Mouse (Mus musculus): Measurements from ENCODE around the gene Fis1.
"Not testable (repeated sequence)": the region's sequence is repeated elsewhere in the genome, so short reads cannot be mapped to it uniquely, and the experiment has no call there.

The Fis1 gene

DNA sequence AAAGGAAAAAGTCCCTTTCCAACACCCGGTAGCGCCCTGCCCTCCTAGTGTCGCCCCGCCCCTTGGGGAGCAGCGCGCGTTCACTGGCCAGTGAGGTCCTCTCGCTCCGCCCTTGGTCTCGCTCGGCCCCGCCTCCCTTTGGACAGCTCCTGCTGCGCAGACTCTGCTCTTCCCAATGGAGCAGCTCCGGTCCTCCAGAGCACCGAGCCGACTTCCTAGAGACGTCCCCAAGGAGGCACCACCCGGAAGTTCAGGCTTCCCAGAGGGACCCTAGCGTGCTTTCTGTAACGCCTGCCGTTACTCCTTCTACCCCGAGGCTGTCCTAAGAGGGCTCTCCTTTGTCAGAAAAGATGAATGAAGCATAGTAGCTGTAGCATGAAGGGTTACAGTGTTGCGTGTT lies at the start of gene Fis1:
TSS of gene Fis1 (plus strand) at position 261 of the 400 bp plus-strand sequence.
- peak; percentile 64 for DNase-seq (ENCODE audit: low spot score)

GRCm38 (mm10) chr5:136904621-136905020 lies 48.5 kb upstream of the Fis1 start:
- no peak for DNase-seq (ENCODE audit: low spot score)

DNA sequence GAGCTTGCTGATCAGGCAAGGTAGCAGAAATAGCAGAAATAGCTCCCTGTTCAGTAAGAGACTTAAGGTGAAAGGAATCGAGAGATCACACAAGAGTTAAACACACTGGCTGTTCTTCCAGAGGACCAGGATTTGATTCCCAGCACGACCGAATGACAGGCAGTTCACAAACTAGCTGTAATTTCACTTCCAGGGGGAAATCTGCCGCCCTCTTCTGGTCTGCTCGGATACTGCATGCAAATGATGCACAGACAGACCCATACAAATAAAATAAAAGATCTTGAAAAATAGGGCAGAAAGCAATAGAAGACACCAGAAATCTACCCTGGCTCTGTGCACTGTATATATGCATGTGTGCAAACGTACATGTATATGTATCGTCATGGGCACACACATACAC lies 47.4 kb upstream of the Fis1 start:
- peak; percentile 25 for DNase-seq (ENCODE audit: low spot score)

DNA sequence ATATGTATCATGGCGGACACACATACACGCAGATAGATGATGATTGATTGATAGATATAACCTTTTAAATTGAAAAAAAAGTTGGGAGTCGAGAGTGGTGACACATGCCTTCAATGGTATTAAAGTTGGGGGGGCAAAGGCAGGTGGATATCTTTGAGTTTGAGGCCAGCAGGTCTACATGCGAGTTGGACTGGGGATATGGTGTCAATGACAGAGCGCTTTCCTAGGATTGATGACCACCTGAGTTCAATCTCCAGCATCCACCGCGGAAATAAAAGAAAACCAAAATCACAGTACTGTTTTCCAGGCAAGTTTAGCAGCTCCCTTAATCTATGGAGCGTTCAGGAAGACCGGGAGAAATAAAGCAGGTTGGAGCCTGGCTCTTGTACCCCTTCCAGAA lies 45.5 kb upstream of the Fis1 start:
- no peak for DNase-seq (ENCODE audit: low spot score)

- DNase-seq (ENCODE audit: low spot score) = peak; percentile 68
These were observed 44.9 kb upstream of the Fis1 start, which contains the start of gene Ift22 for GRCm38 (mm10) chr5:136907991-136908857. TSS of gene Ift22 (plus strand) at chr5:136908150.

DNA sequence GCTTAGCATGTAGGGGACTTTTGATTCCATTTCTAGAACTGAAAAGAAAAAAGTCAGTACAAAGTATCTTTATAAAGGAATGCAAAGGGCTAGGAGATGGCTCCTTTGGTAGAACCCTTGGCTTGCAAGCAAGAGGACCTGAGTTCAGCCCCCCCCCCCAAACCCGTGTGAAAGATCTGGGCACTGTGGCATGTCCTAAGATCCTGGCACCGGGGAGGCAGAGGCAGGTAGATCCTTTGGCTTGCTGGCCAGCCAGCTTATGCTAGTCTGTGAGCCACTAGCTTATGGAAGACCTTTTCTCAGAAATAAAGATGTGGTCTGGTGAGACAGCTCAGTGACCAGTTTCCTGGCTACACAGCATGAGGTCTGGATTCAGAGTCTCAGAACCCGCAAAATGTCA lies 38.9 kb upstream of the Fis1 start:
- no peak for DNase-seq (ENCODE audit: low spot score)

GRCm38 (mm10) chr5:136917613-136918242 lies 35.3 kb upstream of the Fis1 start:
- no peak for DNase-seq (ENCODE audit: low spot score)

GRCm38 (mm10) chr5:136918655-136919472 lies 34.2 kb upstream of the Fis1 start:
- DNase-seq (ENCODE audit: low spot score) = peak; percentile 79

- DNase-seq (ENCODE audit: low spot score) = no peak
These were observed 33.4 kb upstream of the Fis1 start for GRCm38 (mm10) chr5:136919546-136920301.

GRCm38 (mm10) chr5:136922830-136923229 lies 30.2 kb upstream of the Fis1 start:
- DNase-seq (ENCODE audit: low spot score) = no peak

- DNase-seq (ENCODE audit: low spot score) = no peak
These were observed 29.2 kb upstream of the Fis1 start for GRCm38 (mm10) chr5:136923751-136924478.

- peak; percentile 64 for DNase-seq (ENCODE audit: low spot score)
These were observed 24.0 kb upstream of the Fis1 start for GRCm38 (mm10) chr5:136929073-136929472.

- DNase-seq (ENCODE audit: low spot score) = no peak
These were observed 21.2 kb upstream of the Fis1 start for GRCm38 (mm10) chr5:136931896-136932295.

DNA sequence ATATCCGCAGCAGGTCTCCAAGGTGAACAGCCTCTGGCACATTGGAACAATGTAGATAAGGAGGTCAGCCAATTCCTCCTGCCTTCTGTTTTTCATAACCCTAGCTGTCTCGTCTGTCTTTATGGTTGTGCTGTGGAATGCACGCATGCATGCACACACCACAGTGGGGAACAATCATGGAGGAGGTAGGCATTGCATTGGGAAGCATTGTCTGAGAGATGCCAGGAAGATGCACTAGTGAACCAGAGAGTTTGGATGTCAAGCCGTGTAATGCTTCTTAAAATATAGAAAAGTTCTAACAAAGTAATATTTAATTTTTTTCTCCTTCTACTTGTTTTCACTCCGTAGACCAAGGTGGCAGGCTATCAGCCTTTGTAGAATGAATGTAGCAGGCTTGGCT lies 20.1 kb upstream of the Fis1 start:
- no peak for DNase-seq (ENCODE audit: low spot score)

- DNase-seq (ENCODE audit: low spot score) = no peak
These were observed 19.1 kb upstream of the Fis1 start for GRCm38 (mm10) chr5:136933930-136934329.

DNA sequence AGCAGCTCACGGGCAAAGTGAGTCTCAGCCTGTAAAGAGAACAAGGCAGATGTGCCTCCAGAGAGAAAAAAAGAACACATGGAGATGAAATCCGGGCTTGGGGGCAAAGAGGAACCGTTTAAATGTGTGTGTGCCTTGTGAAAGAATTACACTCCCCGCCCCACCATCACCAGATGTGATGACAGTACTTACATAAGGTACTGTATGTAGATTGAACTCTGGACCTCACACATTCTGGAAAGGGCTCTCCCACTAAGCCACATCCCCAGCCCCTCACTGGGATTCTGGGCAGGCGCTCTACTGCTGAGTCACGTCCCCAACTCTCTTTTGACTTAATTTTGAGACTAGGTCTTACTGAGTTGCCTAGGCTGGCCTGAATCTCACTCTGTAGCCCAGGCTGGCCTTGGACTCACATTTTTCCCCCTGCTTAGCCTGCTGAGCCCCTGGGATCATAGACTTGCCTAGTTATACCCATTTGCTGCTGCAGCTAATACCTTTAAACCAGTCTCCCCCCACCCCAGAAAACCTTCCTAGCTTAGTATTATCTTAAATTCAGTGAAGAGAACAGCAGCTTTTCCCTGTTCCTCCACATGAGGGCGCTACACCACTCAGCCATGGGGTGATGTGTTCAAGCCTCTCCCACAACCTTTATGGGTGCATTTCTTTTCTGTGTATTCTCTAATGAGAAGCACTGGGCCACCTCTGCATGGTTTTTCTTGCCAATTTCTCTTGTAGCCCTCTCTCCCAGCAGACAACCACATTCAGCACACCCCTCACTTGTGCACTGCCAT lies 17.0 kb upstream of the Fis1 start:
- no peak for DNase-seq (ENCODE audit: low spot score)

GRCm38 (mm10) chr5:136936750-136937149 lies 16.3 kb upstream of the Fis1 start:
- DNase-seq (ENCODE audit: low spot score) = no peak

- no peak for DNase-seq (ENCODE audit: low spot score)
These were observed 15.5 kb upstream of the Fis1 start for GRCm38 (mm10) chr5:136937621-136938020.

DNA sequence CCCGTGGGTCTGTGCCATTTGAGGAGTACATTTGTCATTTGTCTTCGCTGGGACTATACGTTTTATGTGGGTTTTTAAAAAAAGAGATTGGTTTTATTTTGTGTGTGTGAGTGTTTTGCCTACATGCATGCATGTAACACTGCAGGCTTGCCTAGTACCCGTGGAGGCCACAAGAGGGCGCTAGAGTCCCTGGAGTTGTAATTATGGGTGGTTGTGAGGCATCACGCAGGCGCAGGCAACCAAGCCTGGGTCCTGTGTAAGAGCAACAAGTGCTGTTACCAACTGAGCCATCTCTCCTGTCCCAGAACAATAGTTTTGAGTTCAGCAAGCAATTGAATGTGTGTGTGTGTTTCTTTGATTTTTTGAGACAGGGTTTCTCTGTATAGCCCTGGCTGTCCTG lies 13.8 kb upstream of the Fis1 start:
- DNase-seq (ENCODE audit: low spot score) = peak; percentile 26

GRCm38 (mm10) chr5:136940029-136940428 lies 13.0 kb upstream of the Fis1 start:
- DNase-seq (ENCODE audit: low spot score) = not testable (repeated sequence)

Data from T-cell, adult 2 months (primary cell).